Mouse (Mus musculus): Measurements from ENCODE around the gene Slco1a5.
"Not testable (repeated sequence)": the region's sequence is repeated elsewhere in the genome, so short reads cannot be mapped to it uniquely, and the experiment has no call there.

Slco1a5 gene

DNA sequence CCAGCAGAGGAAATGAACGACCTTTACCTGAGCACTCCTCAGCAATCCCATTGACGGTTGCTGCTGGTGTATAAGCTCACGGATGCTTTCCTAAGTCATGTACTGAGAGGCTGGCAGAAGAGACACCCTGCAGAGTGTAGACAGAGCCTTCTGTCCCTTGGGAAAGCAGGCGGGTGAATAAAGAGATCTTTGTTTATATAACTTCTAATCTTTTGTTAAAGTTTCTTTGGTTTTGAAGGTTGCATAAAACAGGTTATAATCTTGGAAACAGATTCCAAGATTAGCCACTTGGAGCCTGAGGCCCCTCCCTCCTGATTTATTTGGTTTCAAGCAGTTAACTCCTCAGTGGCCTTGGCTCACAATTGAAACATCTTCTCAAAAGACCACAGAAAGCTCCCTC is at the start of gene Slco1a5:
TSS of gene Slco1a5 (minus strand) at position 101 of the 400 bp plus-strand sequence.
- DNase-seq (ENCODE audit: low read depth, low spot score), result no peak

DNA sequence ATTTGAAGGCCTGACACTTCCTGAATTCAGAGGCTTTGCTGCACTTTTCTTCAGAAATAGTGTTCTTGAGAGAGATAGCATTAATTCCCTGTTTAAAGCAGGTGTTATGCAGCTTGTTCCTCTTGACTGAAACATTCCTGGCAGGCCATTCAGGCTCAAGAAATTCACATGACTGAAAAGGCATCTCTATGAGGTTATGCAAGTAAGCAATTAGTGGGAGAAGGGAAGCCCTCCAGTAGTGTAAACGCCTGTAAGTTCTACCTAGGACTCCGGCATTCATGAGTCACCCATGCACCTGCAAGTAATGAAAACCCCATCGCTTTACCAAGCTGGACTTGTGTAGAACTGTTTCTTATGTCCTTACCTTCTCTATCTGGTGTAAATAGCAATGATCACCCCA is 46.8 kb upstream of the Slco1a5 start:
- DNase-seq (ENCODE audit: low read depth, low spot score), result no peak

DNA sequence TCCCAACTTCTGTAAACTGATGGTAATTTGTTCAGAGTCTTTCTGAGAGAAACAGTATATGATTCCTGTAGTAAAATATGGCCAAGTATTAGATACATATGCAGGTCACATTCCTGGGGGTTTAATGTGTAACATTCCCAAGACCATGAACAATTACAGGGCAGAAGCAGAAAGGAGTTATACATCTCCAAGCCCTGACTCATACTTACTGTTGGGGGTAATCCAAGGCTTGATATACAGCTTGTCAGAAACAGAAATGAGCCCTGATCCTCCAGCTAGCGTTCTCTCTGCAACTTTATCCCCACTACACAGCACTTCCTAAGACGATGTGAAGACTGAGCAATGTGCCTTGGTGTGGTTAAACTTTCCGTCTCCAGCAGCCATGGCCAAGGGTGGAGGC is 44.8 kb upstream of the Slco1a5 start:
- DNase-seq (ENCODE audit: low read depth, low spot score), result peak; percentile 94

DNA sequence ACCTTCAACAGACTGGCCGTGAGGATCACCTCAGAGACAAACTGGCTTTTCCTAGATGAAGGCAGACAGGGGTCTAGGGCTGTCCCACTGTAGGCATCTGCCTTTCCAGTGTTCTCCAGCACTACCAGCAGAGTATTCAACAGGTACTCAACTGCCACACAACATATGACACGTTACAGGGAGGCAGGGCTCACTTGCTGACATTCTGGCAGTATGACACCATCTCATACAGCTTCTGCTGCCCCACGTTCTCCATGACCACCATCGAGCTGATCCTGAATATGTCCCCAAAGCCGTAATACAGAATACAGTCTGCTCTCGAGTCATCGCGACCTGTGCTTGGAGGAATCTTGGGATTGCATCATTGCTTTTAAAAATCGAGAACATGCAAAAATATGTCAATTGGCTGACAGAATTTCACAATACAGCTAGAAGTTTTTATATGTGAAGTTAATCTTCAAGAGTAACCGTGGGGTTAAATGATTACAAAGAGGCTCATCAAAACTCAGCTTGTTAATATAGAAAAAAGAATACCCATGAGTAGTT is 43.8 kb upstream of the Slco1a5 start:
- DNase-seq (ENCODE audit: low read depth, low spot score), result peak; percentile 58

DNA sequence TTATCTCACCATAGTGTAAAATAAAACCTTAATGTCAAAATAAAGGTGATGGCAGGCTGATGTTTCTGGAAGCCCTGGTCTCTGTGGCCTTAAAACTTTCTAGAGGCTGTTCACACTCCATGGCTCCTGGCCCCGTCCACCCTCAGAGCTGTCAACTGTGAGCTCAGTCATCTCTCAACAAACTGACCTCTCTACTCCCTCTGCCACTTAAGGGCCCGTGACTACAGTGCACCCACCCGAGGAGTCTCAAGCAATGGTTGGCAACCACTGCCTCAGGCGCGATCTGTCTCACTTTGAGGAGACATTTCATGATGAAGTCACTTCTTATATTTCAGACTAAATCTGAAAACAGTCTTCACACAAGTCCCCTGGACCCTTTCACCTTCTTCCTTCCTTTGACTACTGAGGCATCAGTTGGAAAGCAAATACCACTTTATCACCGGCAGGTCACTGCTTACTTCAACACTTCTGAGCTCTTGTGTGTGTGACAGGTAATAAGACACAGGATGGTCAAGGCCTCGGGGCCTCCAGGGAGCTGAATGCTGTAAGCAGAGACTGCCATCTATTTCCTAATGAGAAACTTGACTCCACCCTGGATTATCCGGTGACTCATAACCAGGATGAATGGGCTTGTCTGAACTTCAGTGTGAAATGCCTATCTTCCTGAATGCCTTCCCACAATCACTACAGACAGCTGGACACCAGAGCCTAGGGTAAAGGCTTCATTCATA is 43.1 kb upstream of the Slco1a5 start:
- peak; percentile 89 for DNase-seq (ENCODE audit: low read depth, low spot score)

DNA sequence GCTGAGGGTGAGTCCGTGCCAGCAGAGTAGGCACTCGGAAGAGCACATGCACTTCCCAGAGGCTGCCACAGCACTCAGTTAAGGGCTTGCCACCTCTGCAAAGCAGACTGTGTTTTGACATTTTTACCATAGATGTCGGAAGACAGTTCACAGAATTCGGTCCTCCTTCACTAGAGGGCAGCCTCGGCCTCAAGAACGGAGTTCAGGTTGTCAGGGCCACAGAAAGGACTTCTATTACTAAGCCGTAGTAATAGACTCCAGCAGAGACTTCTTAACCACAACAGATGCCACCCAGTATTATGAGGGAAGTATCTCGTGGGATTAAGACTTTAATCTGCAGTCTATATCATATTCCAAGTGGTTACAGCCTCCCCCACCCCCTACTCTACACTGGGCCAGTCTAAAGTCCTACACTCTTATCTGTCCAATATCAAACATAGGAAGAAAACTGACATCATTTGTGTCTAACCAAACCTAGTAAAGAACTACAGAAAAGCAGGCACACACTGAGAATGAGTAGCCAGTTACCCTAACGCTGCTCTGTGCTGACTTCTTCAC is 40.3 kb upstream of the Slco1a5 start:
- DNase-seq (ENCODE audit: low read depth, low spot score), result peak; percentile 73

DNA sequence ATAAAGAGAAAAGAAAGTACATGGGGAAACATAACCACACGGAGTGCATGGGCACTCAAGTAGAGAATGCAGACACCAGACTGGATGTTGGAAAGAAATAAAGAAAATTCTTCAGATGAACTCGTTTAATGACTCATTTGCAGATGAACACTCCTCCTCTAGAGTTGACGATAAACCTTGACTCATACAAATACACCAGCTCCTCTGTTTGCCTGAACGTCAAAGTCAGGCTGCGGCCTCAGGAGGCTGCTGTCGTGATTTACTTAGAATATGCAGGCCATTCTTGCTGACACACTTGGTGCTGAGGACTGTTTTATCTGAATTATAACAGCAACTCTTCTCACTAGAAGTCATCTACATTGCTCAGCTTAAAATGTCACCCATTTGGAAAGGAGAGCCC is 39.3 kb upstream of the Slco1a5 start:
- DNase-seq (ENCODE audit: low read depth, low spot score), result peak; percentile 60

DNA sequence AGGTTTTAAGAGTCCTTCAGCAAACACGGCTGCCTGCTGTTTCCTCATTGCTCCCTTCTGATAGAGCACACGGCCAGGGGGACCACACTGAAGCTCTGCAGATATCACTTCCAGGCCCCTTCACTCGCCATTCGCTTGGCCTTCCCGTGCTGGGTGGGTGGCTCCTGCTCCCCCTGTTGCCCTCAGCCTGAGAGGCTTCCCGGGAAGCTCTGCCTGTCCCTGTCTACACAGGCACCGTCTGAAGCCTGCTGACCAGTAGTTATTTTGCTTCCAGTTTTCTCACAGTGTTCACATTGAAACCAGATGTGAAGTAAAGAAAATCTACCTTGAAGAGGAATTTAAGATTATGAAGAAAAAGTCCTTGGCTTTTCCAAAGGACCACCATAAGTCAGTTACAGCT is 34.3 kb upstream of the Slco1a5 start:
- DNase-seq (ENCODE audit: low read depth, low spot score), result no peak

DNA sequence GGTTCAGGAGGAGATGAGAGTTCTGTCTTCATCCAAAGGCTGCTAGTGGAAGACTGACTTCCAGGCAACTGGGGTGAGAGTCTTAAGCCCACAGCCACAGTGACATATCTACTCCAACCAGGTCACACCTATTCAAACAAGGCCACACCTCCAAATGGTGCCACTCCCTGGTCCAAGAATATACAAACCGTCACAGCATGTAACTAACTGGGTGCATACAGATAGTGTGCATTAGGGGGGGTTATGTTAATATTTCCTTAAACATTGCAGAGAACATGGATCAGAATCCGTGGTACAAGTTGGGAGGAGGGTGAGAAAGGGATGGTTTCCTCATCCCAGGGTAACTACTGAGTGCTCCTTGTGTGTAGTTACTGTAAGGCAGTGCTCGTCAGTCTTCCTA is 29.3 kb upstream of the Slco1a5 start:
- not testable (repeated sequence) for DNase-seq (ENCODE audit: low read depth, low spot score)

DNA sequence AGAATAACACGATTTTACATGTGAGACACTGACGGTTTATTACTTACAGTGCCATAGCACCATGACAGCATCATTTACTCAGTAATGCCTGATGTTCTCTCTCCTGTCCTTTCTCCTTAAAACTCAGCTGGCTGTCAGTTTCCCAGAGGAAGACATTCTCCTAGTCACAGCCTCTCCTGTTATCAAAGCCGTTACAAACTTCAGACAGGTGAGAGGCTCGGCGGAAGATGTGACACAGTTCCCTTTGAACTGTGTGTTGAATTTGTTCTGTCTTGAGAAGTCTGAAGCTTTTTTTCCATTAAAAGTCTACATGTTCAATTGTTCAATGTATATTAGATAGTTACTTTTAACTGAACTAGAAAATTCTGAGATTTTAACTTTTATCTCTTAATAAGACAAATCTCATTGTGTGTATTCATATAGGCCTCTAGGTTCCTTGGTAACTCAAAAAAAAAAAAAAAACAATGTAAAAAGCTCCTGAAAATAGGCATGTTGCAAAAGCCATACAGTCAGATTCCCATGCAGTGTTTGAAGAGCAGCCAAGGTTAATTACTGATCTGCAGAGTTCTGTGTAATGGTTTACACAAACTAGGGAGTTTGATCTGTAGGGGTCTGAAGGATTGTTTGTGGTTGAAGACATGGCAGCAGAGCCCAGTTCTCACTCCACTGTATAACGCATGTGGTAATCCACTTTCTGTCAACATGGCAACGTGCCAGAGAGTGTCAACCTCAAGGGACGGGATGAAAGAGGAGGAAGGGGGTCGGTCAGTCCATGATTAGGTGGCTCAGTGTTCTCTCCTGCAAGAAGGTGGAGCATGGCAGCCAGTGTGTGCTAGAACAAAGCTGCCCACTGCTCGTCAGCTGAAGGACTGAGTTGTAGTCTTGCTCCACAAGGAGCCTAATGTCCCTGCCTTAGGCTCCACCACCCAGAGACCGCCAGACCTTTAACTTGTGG is 24.9 kb upstream of the Slco1a5 start:
- DNase-seq (ENCODE audit: low read depth, low spot score), result no peak

DNA sequence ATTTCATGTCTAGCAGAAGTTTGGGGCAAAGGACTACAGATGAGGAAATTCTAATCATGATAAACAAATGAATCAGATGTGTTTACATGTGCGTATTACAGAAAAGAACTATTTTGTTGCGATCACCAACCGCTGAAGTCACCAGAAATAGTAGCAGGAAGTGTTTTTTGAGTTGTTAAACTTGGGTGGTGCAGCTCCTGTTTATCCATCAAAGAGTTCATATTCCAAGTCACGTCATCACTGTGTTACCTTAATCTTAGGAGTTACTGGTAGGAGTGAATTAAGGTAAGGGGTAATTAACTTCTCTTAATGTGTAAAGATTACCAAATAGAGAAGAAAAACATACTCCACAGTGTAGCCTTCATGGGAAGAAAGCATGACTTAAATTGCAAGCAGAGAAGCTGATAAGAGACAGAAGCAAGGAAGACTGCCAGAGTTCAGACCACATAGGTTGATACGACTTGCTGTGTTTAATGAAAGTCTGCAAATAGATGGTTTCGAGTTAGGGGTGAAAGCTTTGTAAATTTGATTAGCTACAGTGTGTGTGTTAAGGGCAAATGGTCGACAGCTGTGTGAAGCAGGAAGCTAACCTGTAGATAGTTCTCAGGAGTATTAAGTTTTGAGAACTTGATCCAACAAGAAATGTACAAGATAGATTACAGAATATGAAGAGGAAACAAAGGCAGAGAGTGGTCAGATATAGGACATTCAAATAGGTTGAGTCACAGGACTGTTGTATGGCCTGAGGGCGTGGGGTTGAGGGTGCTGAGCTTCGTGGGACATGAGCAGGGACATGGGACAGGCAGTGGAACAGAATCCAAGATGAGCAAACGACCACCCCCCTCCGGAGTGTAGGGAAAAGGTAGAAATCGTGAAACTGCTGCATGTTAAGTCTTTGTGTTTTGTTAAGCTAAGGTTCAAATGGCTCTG is 23.7 kb upstream of the Slco1a5 start:
- DNase-seq (ENCODE audit: low read depth, low spot score), result peak; percentile 54

DNA sequence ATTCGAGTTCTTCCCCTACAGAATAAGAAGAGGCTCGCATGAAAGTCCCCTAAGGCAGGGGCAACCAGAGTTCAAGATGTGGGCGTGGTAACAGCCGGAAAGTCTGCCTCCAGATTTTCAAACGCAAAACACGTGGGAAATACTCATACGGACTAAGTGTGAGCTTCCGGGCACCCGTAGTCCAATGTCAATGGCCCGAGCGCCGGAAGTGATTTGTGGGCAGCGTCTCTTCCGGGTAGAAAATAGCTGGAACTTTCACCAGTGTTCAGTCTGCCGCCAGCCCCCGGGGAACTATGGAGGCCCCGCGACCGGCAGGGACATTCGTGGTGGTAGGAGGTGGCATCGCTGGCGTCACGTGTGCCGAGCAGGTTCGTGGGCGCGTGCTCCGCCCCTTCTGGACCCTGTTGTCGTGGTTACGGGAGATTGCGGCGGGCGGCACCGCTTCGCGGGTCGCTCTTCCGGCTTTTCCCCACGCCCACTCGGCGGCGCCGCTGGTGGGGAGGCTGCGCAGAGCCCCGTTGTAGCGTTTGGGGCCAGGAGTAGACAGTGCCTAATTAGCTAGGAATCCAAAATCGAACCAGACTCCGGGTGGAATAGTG is 22.8 kb upstream of the Slco1a5 start, which contains the start of gene Pyroxd1:
TSS of gene Pyroxd1 (plus strand) at position 215 of the 599 bp plus-strand sequence.
- peak; percentile 95 for DNase-seq (ENCODE audit: low read depth, low spot score)

DNA sequence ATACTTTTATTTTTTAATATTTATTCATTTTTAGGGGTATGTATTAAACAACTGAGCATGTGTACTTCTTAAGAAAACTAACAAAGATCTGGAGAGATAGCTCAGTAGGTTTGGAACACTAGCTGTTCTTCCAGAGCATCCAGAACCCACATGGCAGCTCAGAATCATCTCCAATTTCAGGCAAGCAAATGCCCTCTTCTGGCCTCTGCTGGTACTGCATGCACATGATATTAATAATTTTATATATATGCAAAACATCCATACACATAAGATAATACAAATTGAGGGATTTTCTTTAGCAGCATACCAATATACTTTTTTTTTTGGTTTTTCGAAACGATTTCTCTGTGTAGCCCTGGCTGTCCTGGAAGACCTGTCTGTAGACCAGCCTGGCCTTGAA is 20.8 kb upstream of the Slco1a5 start:
- peak; percentile 88 for DNase-seq (ENCODE audit: low read depth, low spot score)

DNA sequence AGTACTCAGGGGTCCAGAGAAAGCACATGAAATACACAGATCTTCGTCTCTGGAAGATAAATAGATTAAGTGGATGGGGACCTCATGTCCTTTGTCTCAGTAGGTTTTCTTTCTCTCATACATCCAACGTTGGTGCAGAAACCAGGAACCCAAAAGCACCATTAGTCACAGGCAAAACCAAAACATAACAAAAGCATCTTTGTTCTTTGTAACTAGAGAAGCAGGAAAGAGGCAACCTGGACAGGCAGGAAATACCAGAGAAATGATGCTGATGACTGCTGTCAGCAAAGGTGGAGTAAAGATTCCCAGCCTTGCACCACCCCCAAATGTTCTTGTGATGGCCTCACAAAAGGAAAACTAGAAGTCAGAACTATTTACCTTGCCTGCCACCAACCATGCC is 16.8 kb upstream of the Slco1a5 start:
- DNase-seq (ENCODE audit: low read depth, low spot score), result peak; percentile 78

DNA sequence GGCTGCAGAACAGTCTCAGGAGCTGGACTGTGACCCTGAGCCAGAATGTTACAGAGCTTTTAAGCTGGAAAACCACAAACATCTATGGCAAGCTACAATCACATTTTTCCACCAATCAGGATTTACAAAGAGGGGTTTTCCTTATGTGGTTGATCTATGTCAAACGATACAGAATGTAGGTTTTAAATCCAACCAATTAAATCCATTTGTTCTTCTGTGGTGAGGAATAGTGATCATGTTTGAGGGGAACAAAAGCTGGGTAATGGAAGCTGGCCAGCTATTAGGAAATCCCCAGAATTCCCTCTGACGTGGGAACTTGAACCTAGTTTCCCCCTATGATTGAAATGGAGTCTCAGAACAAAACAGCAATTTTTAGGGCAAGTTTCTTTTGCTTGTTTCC is 16.2 kb upstream of the Slco1a5 start:
- peak; percentile 16 for DNase-seq (ENCODE audit: low read depth, low spot score)

DNA sequence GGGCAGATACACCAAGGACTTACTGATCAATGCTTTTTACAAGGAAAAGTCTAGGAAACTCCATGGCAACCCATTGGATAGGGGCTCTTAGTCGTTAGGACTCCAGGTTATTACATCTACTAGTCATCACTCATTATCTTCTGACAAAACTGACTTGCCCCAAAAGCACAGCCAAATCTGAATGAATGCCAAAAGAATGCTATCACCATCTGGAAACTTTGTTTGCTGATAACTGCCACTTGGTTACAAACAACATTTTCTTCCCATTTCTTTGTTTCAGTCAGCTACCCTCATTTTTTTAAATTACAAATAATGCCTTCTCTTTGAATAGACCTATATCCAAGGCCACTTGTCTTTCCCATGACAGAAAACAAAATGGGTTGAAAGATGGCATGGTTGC is 6.4 kb upstream of the Slco1a5 start:
- DNase-seq (ENCODE audit: low read depth, low spot score), result no peak

DNA sequence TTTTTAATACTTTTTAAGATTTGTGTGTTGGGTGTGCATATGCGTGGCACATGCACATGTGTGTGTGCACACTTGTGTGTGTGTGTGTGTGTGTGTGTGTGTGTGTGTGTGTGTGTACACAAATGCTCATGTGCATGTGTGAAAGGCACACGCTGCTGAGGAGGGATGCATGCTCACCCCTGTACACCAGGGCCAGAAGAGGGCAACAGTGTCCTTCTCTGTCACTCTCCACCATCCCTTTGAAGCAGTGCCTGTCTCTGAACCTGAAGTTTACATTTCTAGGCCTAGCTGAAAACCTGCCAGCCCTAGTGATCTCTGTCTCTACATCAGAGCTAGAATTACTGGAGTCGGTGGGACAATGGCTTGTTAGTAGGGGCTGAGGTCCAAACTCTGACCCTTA is 3.8 kb upstream of the Slco1a5 start:
- DNase-seq (ENCODE audit: low read depth, low spot score), result no peak

DNA sequence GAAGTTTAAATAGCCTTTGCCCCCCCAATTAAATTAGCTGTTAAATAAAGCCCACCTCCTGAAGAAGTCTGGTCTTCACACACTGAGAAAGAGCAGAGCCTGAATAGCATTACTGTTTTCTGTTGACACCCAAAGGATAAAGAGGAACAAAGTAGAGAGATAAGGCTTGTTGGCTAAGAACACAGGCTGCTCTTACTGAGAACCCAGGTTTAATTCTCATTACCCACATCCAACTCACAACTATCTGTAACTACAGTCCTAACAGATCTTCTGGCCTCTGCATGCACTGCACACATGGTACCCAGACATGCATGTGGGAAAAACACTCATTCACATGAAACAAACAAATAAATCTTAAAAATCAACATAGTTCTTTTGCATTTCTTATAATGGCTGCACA is 5.7 kb downstream of the Slco1a5 start:
- DNase-seq (ENCODE audit: low read depth, low spot score), result no peak

DNA sequence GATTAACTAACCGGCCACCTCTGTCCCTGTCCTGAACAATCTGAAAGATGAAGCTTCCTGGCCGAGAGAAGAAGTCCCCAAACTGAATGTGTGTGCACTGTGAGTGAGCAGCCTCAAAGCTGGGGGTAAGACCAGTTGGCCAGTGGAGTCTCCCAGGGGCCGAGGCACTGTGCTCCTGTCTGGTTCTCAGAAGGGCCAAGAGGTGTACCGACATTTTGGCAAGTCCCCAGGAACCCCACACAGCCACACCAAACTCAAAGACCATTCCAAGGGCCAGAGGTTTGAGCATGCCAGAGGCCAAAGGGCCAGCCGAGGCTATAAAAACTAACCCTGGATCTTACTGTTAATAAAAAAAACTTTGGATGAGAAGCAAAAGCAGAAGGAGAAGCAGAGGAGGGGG is 8.5 kb downstream of the Slco1a5 start:
- no peak for DNase-seq (ENCODE audit: low read depth, low spot score)

DNA sequence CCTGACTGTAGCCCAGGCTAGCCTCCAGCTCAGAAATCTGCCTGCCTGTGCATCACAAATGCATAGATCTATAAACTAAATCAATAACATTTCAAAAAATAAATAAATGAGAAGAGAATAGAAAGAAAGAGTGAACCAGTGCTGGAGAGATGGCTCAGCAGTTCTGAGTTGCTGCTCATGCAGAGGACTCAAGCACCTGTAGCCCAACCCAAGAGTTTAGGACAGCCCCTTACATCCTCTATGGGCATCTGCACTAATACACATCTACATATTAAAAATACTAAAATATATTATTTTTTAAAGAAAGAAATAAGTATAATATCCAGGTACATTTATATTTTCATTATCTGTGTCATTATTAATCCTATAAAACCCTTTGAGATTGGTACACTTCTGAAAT is 17.7 kb downstream of the Slco1a5 start:
- DNase-seq (ENCODE audit: low read depth, low spot score), result no peak

DNA sequence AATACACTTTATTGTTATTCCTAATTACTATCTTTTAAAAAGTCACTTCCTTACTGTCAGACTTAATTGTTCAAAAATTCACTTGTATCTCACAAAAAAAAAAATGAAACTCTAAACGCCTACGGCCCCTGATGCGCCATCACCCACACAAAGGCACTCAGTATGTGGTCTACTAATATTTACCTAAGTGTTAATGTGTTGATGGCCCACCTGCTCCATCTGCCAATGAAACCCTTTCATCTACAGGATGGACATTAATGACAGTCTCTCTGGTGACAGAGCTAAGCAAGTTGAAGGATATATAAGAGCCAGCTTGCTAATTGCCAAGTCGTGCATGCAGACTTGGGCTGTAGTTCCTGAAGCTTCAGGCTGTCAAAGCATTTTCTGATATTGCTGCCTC is 24.7 kb downstream of the Slco1a5 start, which contains the start of gene Iapp:
TSS of gene Iapp (plus strand) at position 326 of the 400 bp plus-strand sequence.
- no peak for DNase-seq (ENCODE audit: low read depth, low spot score)
